Mouse (Mus musculus): Measurements from ENCODE around the gene Spsb4. TPM values are rescaled to one million over a fixed set of nuclear protein-coding genes. Genes with fewer than 3 reads are reported as not detected.

The Spsb4 gene
- total and polyA plus RNA-seq, 3 experiments, result not detected

DNA sequence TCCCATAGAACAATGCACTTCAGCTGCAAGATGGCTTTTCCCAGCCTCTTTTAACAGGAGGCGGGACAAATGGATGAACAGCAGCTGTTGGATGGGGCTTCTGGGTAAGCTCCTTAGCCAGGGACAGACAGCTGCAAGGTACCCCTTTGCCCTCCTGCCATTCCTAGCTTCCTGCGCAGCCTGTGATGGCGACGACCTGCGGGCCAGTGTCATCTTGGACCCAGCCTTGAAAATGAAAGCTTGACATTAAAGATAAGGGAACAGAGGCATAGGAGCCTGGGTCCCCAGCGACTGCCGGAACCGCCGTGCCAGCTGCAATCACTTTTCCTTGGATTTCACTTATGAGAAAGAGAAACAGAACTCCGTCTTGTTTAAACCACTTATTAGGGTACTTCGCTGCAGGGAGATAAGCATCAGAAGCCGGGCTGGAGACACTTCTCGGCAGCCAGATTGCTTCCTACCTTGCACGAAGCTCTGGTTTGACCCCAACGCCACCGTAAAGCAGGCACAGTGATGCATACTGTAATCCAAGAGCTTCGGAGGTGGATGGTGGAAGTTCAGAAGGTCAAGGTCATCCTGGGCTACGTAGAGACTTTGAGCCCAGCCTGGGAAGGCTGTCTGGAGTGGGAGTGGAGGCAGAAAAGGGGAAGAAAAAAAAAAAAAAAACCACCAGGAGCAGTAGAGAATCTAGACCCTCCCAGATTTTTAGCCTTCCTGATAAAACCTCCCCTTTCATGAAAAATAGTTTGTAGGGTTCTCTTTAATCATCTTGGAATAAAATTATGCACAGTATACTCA is 38.1 kb upstream of the Spsb4 start:
- Histone ChIP-seq H3K4me3 (ENCODE audit: low read depth, low read length) (no peak overlapping the region), H3K36me3 (replicated peaks) (peaks cover 29% of the 10 kb centered on the region), H3K4me1 (ENCODE audit: insufficient read depth, low read depth, low read length) (no peaks in the 10 kb centered on the region), H3K27me3 (ENCODE audit: insufficient read depth, low read length) (no peaks in the 10 kb centered on the region), H3K9me3 (replicated peaks) (no peaks in the 10 kb centered on the region)
- no peak for DNase-seq (ENCODE audit: low spot score)
- no peak for ATAC-seq (ENCODE audit: extremely low read depth, insufficient number of reproducible peaks, low FRiP score, poor library complexity, severe bottlenecking)
- no peak for TF ChIP-seq CTCF (IDR thresholded peaks at IDR 0.05; ENCODE audit: low read depth, low read length)
- TF ChIP-seq GATA1 (IDR thresholded peaks at IDR 0.05; ENCODE audit: borderline replicate concordance, low read length), result no peak
- no peak for TF ChIP-seq POLR2AphosphoS5 (IDR thresholded peaks at IDR 0.05; ENCODE audit: insufficient replicate concordance, low read depth, low read length)
- TF ChIP-seq GATA2 (IDR thresholded peaks at IDR 0.05; ENCODE audit: borderline replicate concordance, low read depth, low read length), result no peak
- TF ChIP-seq TAL1 (conservative IDR thresholded peaks at IDR 0.05; ENCODE audit: low read depth, low read length), result no peak

DNA sequence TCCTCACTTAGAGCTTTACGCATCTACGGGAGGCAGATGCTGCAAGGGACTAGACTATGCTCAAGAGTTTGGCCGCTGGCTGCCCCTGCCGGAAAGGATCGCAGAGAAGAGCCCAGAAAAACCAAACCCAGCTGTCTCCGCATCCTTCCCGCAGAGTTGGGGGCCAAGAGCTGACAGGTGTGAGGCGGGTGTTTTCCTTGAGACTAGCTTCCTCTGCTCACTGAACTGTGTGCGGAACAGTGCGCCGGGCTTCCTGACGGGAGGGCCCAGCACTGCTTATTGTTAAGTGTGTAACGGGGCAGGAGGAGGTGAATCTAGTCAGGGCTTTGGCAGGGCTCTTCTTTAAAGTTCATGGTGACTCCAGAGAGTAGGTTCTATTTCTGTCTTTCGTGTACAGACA is 37.3 kb upstream of the Spsb4 start:
- no peak for DNase-seq (ENCODE audit: low spot score)
- H3K36me3 ChIP-seq (replicated peaks), result peaks cover 24% of the 10 kb centered on the region

DNA sequence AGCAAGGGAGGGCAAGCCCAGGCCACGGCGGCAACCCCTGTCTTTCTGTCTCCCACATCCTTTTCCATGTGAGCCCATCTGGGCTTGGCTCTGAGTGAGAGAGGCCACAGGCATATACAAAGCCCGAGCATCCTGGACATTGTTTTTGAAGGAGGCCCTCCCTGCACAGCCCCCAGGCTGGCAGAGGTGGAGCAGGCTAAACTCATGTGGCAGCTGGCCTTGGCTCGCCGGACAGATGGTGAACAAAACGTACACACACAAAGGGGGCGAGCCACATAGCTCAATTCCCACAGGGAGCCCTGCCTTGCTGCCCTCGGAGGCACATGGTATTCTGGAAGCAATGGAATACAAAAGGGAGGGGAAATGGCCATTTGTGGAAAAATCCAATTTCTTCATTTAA is 32.5 kb upstream of the Spsb4 start:
- peaks cover 7% of the 10 kb centered on the region for H3K36me3 ChIP-seq (replicated peaks)
- H3K4me3 ChIP-seq (ENCODE audit: low read depth, low read length), result no peak overlapping the region
- no peaks in the 10 kb centered on the region for H3K27me3 ChIP-seq (ENCODE audit: insufficient read depth, low read length)
- H3K9me3 ChIP-seq (replicated peaks), result peaks cover 2% of the 10 kb centered on the region; the same call in 1 of the 2 replicates
- ATAC-seq (ENCODE audit: extremely low read depth, insufficient number of reproducible peaks, low FRiP score, poor library complexity, severe bottlenecking) (no peak), DNase-seq (ENCODE audit: low spot score) (no peak)
- no peaks in the 10 kb centered on the region for H3K4me1 ChIP-seq (ENCODE audit: insufficient read depth, low read depth, low read length)
- TF ChIP-seq TAL1 (conservative IDR thresholded peaks at IDR 0.05; ENCODE audit: low read depth, low read length), result no peak

More for the DNA sequence above, 37.3 kb upstream of the Spsb4 start:
- Histone ChIP-seq H3K4me3 (ENCODE audit: low read depth, low read length) (no peak overlapping the region), H3K4me1 (ENCODE audit: insufficient read depth, low read depth, low read length) (no peaks in the 10 kb centered on the region), H3K27me3 (ENCODE audit: insufficient read depth, low read length) (no peaks in the 10 kb centered on the region), H3K9me3 (replicated peaks) (no peaks in the 10 kb centered on the region)
- TF ChIP-seq GATA2 (IDR thresholded peaks at IDR 0.05; ENCODE audit: borderline replicate concordance, low read depth, low read length) (no peak), GATA1 (IDR thresholded peaks at IDR 0.05; ENCODE audit: borderline replicate concordance, low read length) (no peak), POLR2AphosphoS5 (IDR thresholded peaks at IDR 0.05; ENCODE audit: insufficient replicate concordance, low read depth, low read length) (no peak), TAL1 (conservative IDR thresholded peaks at IDR 0.05; ENCODE audit: low read depth, low read length) (no peak), CTCF (IDR thresholded peaks at IDR 0.05; ENCODE audit: low read depth, low read length) (no peak)
- no peak for ATAC-seq (ENCODE audit: extremely low read depth, insufficient number of reproducible peaks, low FRiP score, poor library complexity, severe bottlenecking)

DNA sequence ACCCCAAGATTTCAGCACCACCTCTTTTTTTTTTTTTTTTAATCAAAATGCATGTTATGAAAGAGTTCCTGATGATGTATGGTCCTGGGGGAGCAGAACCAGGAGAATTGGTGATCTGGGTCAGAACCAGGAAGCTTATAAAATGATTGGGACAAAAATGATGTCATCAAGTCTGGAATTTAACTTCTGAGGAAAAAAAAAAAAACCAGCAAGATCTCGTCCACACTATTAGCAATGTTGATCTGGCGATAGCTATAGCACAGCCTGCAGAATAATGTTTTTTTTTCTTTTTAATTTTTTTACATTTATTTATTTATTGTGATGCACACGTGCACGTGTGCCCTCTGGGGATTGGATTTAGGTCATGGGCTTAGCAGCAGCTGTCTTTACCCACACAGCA is 27.6 kb upstream of the Spsb4 start:
- no peaks in the 10 kb centered on the region for H3K36me3 ChIP-seq (replicated peaks)
- peaks cover 2% of the 10 kb centered on the region; the same call in 1 of the 2 replicates for H3K9me3 ChIP-seq (replicated peaks)
- H3K4me3 ChIP-seq (ENCODE audit: low read depth, low read length), result no peak overlapping the region
- ATAC-seq (ENCODE audit: extremely low read depth, insufficient number of reproducible peaks, low FRiP score, poor library complexity, severe bottlenecking) (no peak), DNase-seq (ENCODE audit: low spot score) (no peak)
- H3K4me1 ChIP-seq (ENCODE audit: insufficient read depth, low read depth, low read length), result no peaks in the 10 kb centered on the region
- no peaks in the 10 kb centered on the region for H3K27me3 ChIP-seq (ENCODE audit: insufficient read depth, low read length)
- no peak for TF ChIP-seq GATA2 (IDR thresholded peaks at IDR 0.05; ENCODE audit: borderline replicate concordance, low read depth, low read length)
- TF ChIP-seq POLR2AphosphoS5 (IDR thresholded peaks at IDR 0.05; ENCODE audit: insufficient replicate concordance, low read depth, low read length), result no peak
- no peak for TF ChIP-seq GATA1 (IDR thresholded peaks at IDR 0.05; ENCODE audit: borderline replicate concordance, low read length)

DNA sequence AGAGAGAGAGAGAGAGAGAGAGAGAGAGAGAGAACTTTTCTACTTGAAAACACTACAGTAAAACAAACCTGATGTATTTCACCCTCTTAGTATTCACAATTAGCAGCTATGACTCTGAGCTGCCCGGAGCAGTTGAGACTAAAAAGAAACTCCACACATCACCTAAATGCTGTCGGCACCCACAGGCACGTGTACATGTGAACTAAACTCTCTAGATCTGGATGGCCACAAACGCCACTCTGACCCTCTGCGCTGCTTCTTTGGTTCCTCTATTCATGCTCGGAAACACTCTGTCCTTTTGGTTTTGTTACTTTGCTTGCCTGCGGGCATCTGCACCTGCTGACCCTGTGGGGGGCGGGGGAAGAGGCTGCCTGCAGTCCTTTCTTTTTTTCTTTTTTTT is 23.0 kb upstream of the Spsb4 start:
- Histone ChIP-seq H3K4me1 (ENCODE audit: insufficient read depth, low read depth, low read length) (no peaks in the 10 kb centered on the region), H3K27me3 (ENCODE audit: insufficient read depth, low read length) (no peaks in the 10 kb centered on the region), H3K36me3 (replicated peaks) (no peaks in the 10 kb centered on the region), H3K4me3 (ENCODE audit: low read depth, low read length) (no peak overlapping the region), H3K9me3 (replicated peaks) (no peaks in the 10 kb centered on the region)
- ATAC-seq (ENCODE audit: extremely low read depth, insufficient number of reproducible peaks, low FRiP score, poor library complexity, severe bottlenecking) (no peak), DNase-seq (ENCODE audit: low spot score) (no peak)
- TF ChIP-seq GATA1 (IDR thresholded peaks at IDR 0.05; ENCODE audit: borderline replicate concordance, low read length), result no peak
- no peak for TF ChIP-seq POLR2AphosphoS5 (IDR thresholded peaks at IDR 0.05; ENCODE audit: insufficient replicate concordance, low read depth, low read length)

DNA sequence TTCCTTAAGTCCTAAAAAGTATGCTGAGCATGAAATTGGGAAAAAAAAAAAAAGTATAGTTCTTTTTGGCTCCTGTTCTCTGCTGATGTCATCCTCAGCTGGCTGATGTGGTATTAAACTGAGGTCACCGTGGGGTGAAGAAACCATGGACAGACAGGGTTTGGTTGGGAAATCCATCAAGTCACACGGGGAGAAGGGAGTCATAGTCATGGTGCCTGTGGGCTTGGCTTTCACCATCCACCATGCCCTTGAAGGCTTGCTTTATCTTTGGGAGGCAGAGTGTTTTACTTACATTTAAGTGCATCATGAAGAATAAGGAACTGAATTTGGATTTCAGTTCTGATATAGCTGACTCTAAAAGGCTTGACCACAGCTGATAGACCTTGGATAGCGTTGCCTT is 19.4 kb upstream of the Spsb4 start:
- no peaks in the 10 kb centered on the region for H3K9me3 ChIP-seq (replicated peaks)
- H3K36me3 ChIP-seq (replicated peaks), result no peaks in the 10 kb centered on the region
- no peaks in the 10 kb centered on the region for H3K4me1 ChIP-seq (ENCODE audit: insufficient read depth, low read depth, low read length)
- DNase-seq (ENCODE audit: low spot score) (no peak), ATAC-seq (ENCODE audit: extremely low read depth, insufficient number of reproducible peaks, low FRiP score, poor library complexity, severe bottlenecking) (no peak)
- H3K4me3 ChIP-seq (ENCODE audit: low read depth, low read length), result no peak overlapping the region
- TF ChIP-seq POLR2AphosphoS5 (IDR thresholded peaks at IDR 0.05; ENCODE audit: insufficient replicate concordance, low read depth, low read length), result no peak
- TF ChIP-seq TAL1 (conservative IDR thresholded peaks at IDR 0.05; ENCODE audit: low read depth, low read length), result no peak
- no peak for TF ChIP-seq CTCF (IDR thresholded peaks at IDR 0.05; ENCODE audit: low read depth, low read length)
- TF ChIP-seq GATA1 (IDR thresholded peaks at IDR 0.05; ENCODE audit: borderline replicate concordance, low read length), result no peak
- TF ChIP-seq GATA2 (IDR thresholded peaks at IDR 0.05; ENCODE audit: borderline replicate concordance, low read depth, low read length), result no peak
- no peaks in the 10 kb centered on the region for H3K27me3 ChIP-seq (ENCODE audit: insufficient read depth, low read length)

DNA sequence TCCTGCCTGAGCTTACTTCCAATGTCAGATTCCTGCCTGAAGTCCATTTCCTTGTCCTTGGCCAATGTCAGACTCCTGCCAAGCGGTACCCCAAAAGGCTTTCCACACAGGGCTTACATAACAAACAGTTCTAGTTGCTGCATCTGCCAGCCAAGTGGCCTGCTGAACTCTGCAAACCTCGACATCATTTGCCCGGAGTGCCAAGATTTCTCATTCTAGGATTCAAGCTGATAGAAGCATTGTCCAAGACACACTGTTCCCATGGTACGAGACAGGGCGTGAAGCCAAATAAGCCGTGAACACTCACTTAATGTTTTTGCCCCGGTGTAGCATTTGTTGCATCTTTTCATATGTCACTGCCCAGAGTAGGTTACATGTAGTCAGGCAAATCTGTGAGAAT is 18.0 kb upstream of the Spsb4 start:
- TF ChIP-seq TAL1 (conservative IDR thresholded peaks at IDR 0.05; ENCODE audit: low read depth, low read length) (no peak), GATA2 (IDR thresholded peaks at IDR 0.05; ENCODE audit: borderline replicate concordance, low read depth, low read length) (no peak), POLR2AphosphoS5 (IDR thresholded peaks at IDR 0.05; ENCODE audit: insufficient replicate concordance, low read depth, low read length) (no peak), CTCF (IDR thresholded peaks at IDR 0.05; ENCODE audit: low read depth, low read length) (no peak), GATA1 (IDR thresholded peaks at IDR 0.05; ENCODE audit: borderline replicate concordance, low read length) (no peak)
- no peak overlapping the region for H3K4me3 ChIP-seq (ENCODE audit: low read depth, low read length)
- H3K4me1 ChIP-seq (ENCODE audit: insufficient read depth, low read depth, low read length), result no peaks in the 10 kb centered on the region
- no peaks in the 10 kb centered on the region for H3K9me3 ChIP-seq (replicated peaks)
- ATAC-seq (ENCODE audit: extremely low read depth, insufficient number of reproducible peaks, low FRiP score, poor library complexity, severe bottlenecking) (no peak), DNase-seq (ENCODE audit: low spot score) (no peak)
- no peaks in the 10 kb centered on the region for H3K36me3 ChIP-seq (replicated peaks)
- H3K27me3 ChIP-seq (ENCODE audit: insufficient read depth, low read length), result no peaks in the 10 kb centered on the region

All from G1E (cell line).